Comparison of ENCODE assay signal across 11 mouse cellular contexts in genomic region chrX:71434860-71435259, GRCm38 (mm10). TPM values are rescaled to one million over a fixed set of nuclear protein-coding genes. Genes with fewer than 3 reads are reported as not detected.
A peak's percentile ranks its signal among the peaks of the same experiment; 100 is the strongest.
DNase-seq lines count a peak whose midpoint lies in the region; ATAC-seq and TF ChIP-seq lines count a peak whose summit lies in the region.
"Had no signal": no experiment of that assay in that cellular context is flagged by ENCODE, and none has a peak within 500 bp of the region (broad histone marks: within the 10 kb centered on the region; RNA-seq: fewer than 3 reads in every experiment).

No protein-coding gene starts in this region.

- TF ChIP-seq POLR2A in thymus, adult 2 months (IDR thresholded peaks at IDR 0.05; ENCODE audit: control insufficient read depth, extremely low read depth, insufficient read depth, low read length, poor library complexity) = no peak

- no peak for TF ChIP-seq CTCF in hindbrain, postnatal 0 days (IDR thresholded peaks at IDR 0.05; ENCODE audit: low read depth)
- TF ChIP-seq CTCF in thymus, adult 2 months (IDR thresholded peaks at IDR 0.05; ENCODE audit: borderline replicate concordance, control insufficient read depth, extremely low read depth, insufficient read depth, low read length, poor library complexity) = no peak

- H3K36me3 ChIP-seq in forebrain, embryonic 10.5 days (replicated peaks) = no peaks in the 10 kb centered on the region
- no peaks in the 10 kb centered on the region for H3K36me3 ChIP-seq in hindbrain, postnatal 0 days (ENCODE audit: insufficient read depth, low read length)
- H3K36me3 ChIP-seq in thymus, adult 2 months (ENCODE audit: control insufficient read depth, insufficient read depth, low read length) = no peaks in the 10 kb centered on the region
- H3K36me3 ChIP-seq: embryonic facial prominence, embryonic 12.5 days had no signal

- WGBS in forebrain, embryonic 10.5 days = 41% methylated on average over 8 of the region's 8 CpGs
- WGBS in hindbrain, postnatal 0 days = 44% methylated on average over 8 of the region's 8 CpGs
- WGBS in thymus, adult 2 months = 97% methylated on average over 8 of the region's 8 CpGs

- no peak overlapping the region for H3K4me2 ChIP-seq in hindbrain, postnatal 0 days (ENCODE audit: low read depth, low read length)
- H3K4me2 ChIP-seq: embryonic facial prominence, embryonic 12.5 days; limb, embryonic 12.5 days had no signal

- DNase-seq in Muller cell, postnatal 12 days (ENCODE audit: inconsistent ontology term) = peak; percentile 44
- peak; percentile 73 for DNase-seq in adrenal gland, adult 8-10 months
- DNase-seq in forebrain, embryonic 10.5 days (ENCODE audit: extremely low spot score, low spot score) = peak; percentile 19
- peak; percentile 10 for DNase-seq in hindbrain, postnatal 0 days (ENCODE audit: low spot score)
- DNase-seq in natural killer cell, adult 2 months (ENCODE audit: low spot score in 2 of 2) = no peak
- DNase-seq in thymus, adult 18-20 months = no peak
- no peak for DNase-seq in thymus, adult 2 months
- DNase-seq: lung, adult 18-20 months had no signal

- H3K9ac ChIP-seq in hindbrain, postnatal 0 days (replicated peaks; ENCODE audit: low read length) = no peak overlapping the region
- H3K9ac ChIP-seq: embryonic facial prominence, embryonic 12.5 days; limb, embryonic 12.5 days had no signal

- H3K9me3 ChIP-seq in forebrain, embryonic 10.5 days = no peaks in the 10 kb centered on the region
- H3K9me3 ChIP-seq in hindbrain, postnatal 0 days (ENCODE audit: low read length) = no peaks in the 10 kb centered on the region
- H3K9me3 ChIP-seq: embryonic facial prominence, embryonic 12.5 days; limb, embryonic 12.5 days had no signal

- no peak overlapping the region for H3K27ac ChIP-seq in forebrain, embryonic 10.5 days
- H3K27ac ChIP-seq in hindbrain, postnatal 0 days = no peak overlapping the region
- H3K27ac ChIP-seq in thymus, adult 2 months (ENCODE audit: control insufficient read depth, insufficient read depth, low read length) = no peak overlapping the region
- H3K27ac ChIP-seq: embryonic facial prominence, embryonic 12.5 days; limb, embryonic 12.5 days had no signal

- no peak for ATAC-seq in hindbrain, postnatal 0 days
- ATAC-seq in granulocyte monocyte progenitor cell, adult 5-6 weeks (replicated peaks; ENCODE audit: poor library complexity, severe bottlenecking) = no peak

- peaks cover 45% of the 10 kb centered on the region for H3K27me3 ChIP-seq in forebrain, embryonic 10.5 days (ENCODE audit: poor library complexity, severe bottlenecking)
- no peaks in the 10 kb centered on the region for H3K27me3 ChIP-seq in hindbrain, postnatal 0 days (ENCODE audit: insufficient read depth, low read length)
- no peaks in the 10 kb centered on the region for H3K27me3 ChIP-seq in thymus, adult 2 months (ENCODE audit: control insufficient read depth, insufficient read depth, low read length)
- H3K27me3 ChIP-seq: embryonic facial prominence, embryonic 12.5 days; limb, embryonic 12.5 days had no signal

- peaks cover 18% of the 10 kb centered on the region for H3K4me1 ChIP-seq in forebrain, embryonic 10.5 days
- H3K4me1 ChIP-seq in hindbrain, postnatal 0 days (ENCODE audit: insufficient read depth, low read length) = no peaks in the 10 kb centered on the region
- no peaks in the 10 kb centered on the region for H3K4me1 ChIP-seq in thymus, adult 2 months (replicated peaks; ENCODE audit: control insufficient read depth, insufficient read depth, low read length)
- H3K4me1 ChIP-seq: embryonic facial prominence, embryonic 12.5 days; limb, embryonic 12.5 days had no signal

- no peak overlapping the region for H3K4me3 ChIP-seq in forebrain, embryonic 10.5 days
- no peak overlapping the region for H3K4me3 ChIP-seq in hindbrain, postnatal 0 days (ENCODE audit: low read length)
- no peak overlapping the region for H3K4me3 ChIP-seq in thymus, adult 2 months (ENCODE audit: control insufficient read depth, insufficient read depth, low read length)
- H3K4me3 ChIP-seq: embryonic facial prominence, embryonic 12.5 days; limb, embryonic 12.5 days had no signal

RNA-seq across cellular contexts. Expression of gene Cd99l2, which starts 57.8 kb away (rescaled TPM):
- 100 to 1,000 TPM in 3 of 4 experiments, 10 to 100 TPM in 1; 98.3 to 127 (median 119) TPM for total RNA-seq in adrenal gland, adult 8-10 months (2022)
- polyA plus RNA-seq in forebrain, embryonic 10.5 days (2016; fragmentation: Nextera tagmentation; extraction: Ambion mirVana) = 21.7 and 23.4 TPM in 2 replicates
- total RNA-seq in hindbrain, postnatal 0 days (2014; rRNA removed) = 80.1 and 81.3 TPM in 2 replicates
- 63.6 and 70.0 TPM in 2 replicates for polyA plus RNA-seq in hindbrain, postnatal 0 days (2015; fragmentation: Nextera tagmentation; extraction: Ambion mirVana)
- 4.1 and 7.3 TPM in 2 replicates for total RNA-seq in granulocyte monocyte progenitor cell, adult 5-6 weeks (2014; fragmentation: Nextera tagmentation)
- 5.8 and 10.1 TPM in 2 replicates for total RNA-seq in granulocyte monocyte progenitor cell, adult 5-6 weeks (2017)
- polyA plus RNA-seq in thymus, adult 2 months (2012; rRNA removed) = 11.4 and 13.8 TPM in 2 replicates

Comparison
In these comparisons a context has a peak if more than half of its experiments do, and no peak if none do; other contexts are left out.
1. DNase-seq: peak in Muller cell, postnatal 12 days (single experiment), adrenal gland, adult 8-10 months (single experiment), forebrain, embryonic 10.5 days (single experiment) and hindbrain, postnatal 0 days (single experiment); none in natural killer cell, adult 2 months (0 of 2), thymus, adult 18-20 months (0 of 2) and thymus, adult 2 months (single experiment).